Mouse (Mus musculus) midbrain, embryonic 11.5 days (tissue): ENCODE measurements around the gene Barx1. TPM values are rescaled to one million over a fixed set of nuclear protein-coding genes. Genes with fewer than 3 reads are reported as not detected.

Experiments used
- ATAC-seq: fragments of 200-750 bp; cut with Nextera tagmentation; 2 replicates; pipeline ENCODE4 v1.8.0; 2017; ENCODE audit warnings: moderate TSS enrichment, moderate library complexity; ENCODE audit not compliant: low FRiP score
- DNase-seq: peaks from one replicate; pipeline ENCODE4 v3.0.0; 2015; ENCODE audit warnings: low spot score; ENCODE audit errors: missing footprints
- H3K27ac ChIP-seq: fragments of 300-500 bp; sonication (generic); 2 replicates; pipeline ENCODE4 v1.5.1; 2014; ENCODE audit warnings: low read depth, low read length
- H3K27me3 ChIP-seq: fragments of 300-500 bp; sonication (generic); 2 replicates; pipeline ENCODE4 v1.6.1; 2014; ENCODE audit warnings: mild to moderate bottlenecking, low read length, moderate library complexity, mixed read lengths; ENCODE audit not compliant: control insufficient read depth, insufficient read depth
- H3K36me3 ChIP-seq: fragments of 300-500 bp; sonication (generic); 2 replicates; pipeline ENCODE4 v1.6.1; 2014; ENCODE audit warnings: mild to moderate bottlenecking, low read length, moderate library complexity, mixed read lengths; ENCODE audit not compliant: control insufficient read depth, insufficient read depth
- H3K4me1 ChIP-seq: fragments of 300-500 bp; sonication (generic); 2 replicates; pipeline ENCODE4 v1.6.1; 2014; ENCODE audit warnings: low read length; ENCODE audit not compliant: control insufficient read depth, insufficient read depth
- H3K4me2 ChIP-seq: fragments of 300-500 bp; sonication (generic); 2 replicates; pipeline ENCODE4 v1.6.1; 2014; ENCODE audit warnings: mild to moderate bottlenecking, moderate library complexity
- H3K4me3 ChIP-seq: fragments of 300-500 bp; sonication (generic); 2 replicates; pipeline ENCODE4 v1.5.1; 2014; ENCODE audit warnings: low read depth, low read length
- H3K9ac ChIP-seq: fragments of 300-500 bp; sonication (generic); 2 replicates; pipeline ENCODE4 v1.6.1; 2014; ENCODE audit warnings: low read length
- H3K9me3 ChIP-seq: fragments of 300-500 bp; sonication (generic); 2 replicates; pipeline ENCODE4 v1.6.1; 2016; ENCODE audit warnings: low read length; ENCODE audit not compliant: control insufficient read depth
- WGBS: fragments of 180-500 bp; shearing (Covaris S2); extraction: QIAGEN DNeasy Blood & Tissue Kit; methylation state at CpG from one replicate; pipeline ENCODE4 v1.1.7; 2014; 5-methylcytosine and 5-hydroxymethylcytosine counted together
- polyA plus RNA-seq: library from polyadenylated mRNA; unstranded; fragments of >200 nt; fragmentation: Nextera tagmentation; extraction: Ambion mirVana; gene quantifications from 2 replicates; pipeline ENCODE4 v1.2.1, GENCODE M21; 2014

The Barx1 gene
- polyA plus RNA-seq, 1 experiment from 2014 or later: 0.46 TPM

- H3K4me1 ChIP-seq: no peaks in the 10 kb centered on the region
- DNase-seq (peak; percentile 10), ATAC-seq (no peak)
- no peak overlapping the region for H3K27ac ChIP-seq
- WGBS: 82% methylated on average over 6 of the region's 6 CpGs
- H3K4me2 ChIP-seq: no peak overlapping the region
- H3K4me3 ChIP-seq: no peak overlapping the region
- H3K9me3 ChIP-seq: no peaks in the 10 kb centered on the region
- no peaks in the 10 kb centered on the region for H3K27me3 ChIP-seq
- no peak overlapping the region for H3K9ac ChIP-seq
- no peaks in the 10 kb centered on the region for H3K36me3 ChIP-seq
These were observed 19.7 kb upstream of the Barx1 start for GRCm38 (mm10) chr13:48643072-48643471.

GRCm38 (mm10) chr13:48643991-48644390 lies 18.8 kb upstream of the Barx1 start:
- H3K4me2 ChIP-seq: no peak overlapping the region
- H3K9me3 ChIP-seq: no peaks in the 10 kb centered on the region
- no peak overlapping the region for H3K9ac ChIP-seq
- no peak overlapping the region for H3K4me3 ChIP-seq
- DNase-seq (peak; percentile 17), ATAC-seq (no peak)
- WGBS: 94% methylated on average over 3 of the region's 3 CpGs
- H3K4me1 ChIP-seq: no peaks in the 10 kb centered on the region
- H3K27ac ChIP-seq: no peak overlapping the region
- H3K27me3 ChIP-seq: no peaks in the 10 kb centered on the region
- H3K36me3 ChIP-seq: no peaks in the 10 kb centered on the region

- DNase-seq (peak; percentile 66), ATAC-seq (no peak)
- H3K4me1 ChIP-seq: no peaks in the 10 kb centered on the region
- no peak overlapping the region for H3K4me3 ChIP-seq
- no peak overlapping the region for H3K9ac ChIP-seq
- H3K27ac ChIP-seq: no peak overlapping the region
- 90% methylated on average over 4 of the region's 4 CpGs for WGBS
- H3K4me2 ChIP-seq: no peak overlapping the region
- no peaks in the 10 kb centered on the region for H3K36me3 ChIP-seq
- no peaks in the 10 kb centered on the region for H3K9me3 ChIP-seq
- H3K27me3 ChIP-seq: no peaks in the 10 kb centered on the region
These were observed 16.1 kb upstream of the Barx1 start for GRCm38 (mm10) chr13:48646696-48647095.

- ATAC-seq: no peak
- H3K9ac ChIP-seq: no peak overlapping the region
- H3K27ac ChIP-seq: no peak overlapping the region
- no peaks in the 10 kb centered on the region for H3K36me3 ChIP-seq
- H3K27me3 ChIP-seq: peaks cover 10% of the 10 kb centered on the region; the same call in 1 of the 2 replicates
- DNase-seq: peak; percentile 88
- no peaks in the 10 kb centered on the region for H3K9me3 ChIP-seq
- no peak overlapping the region for H3K4me2 ChIP-seq
- H3K4me3 ChIP-seq: no peak overlapping the region
- WGBS: 0% methylated on average over 1 of the region's 1 CpGs
- H3K4me1 ChIP-seq: no peaks in the 10 kb centered on the region
These were observed 12.2 kb upstream of the Barx1 start for GRCm38 (mm10) chr13:48650615-48651014.

GRCm38 (mm10) chr13:48651132-48652065 lies 11.4 kb upstream of the Barx1 start:
- H3K4me2 ChIP-seq: no peak overlapping the region
- no peak overlapping the region for H3K9ac ChIP-seq
- no peaks in the 10 kb centered on the region for H3K36me3 ChIP-seq
- peak; percentile 56 for DNase-seq
- WGBS: 77% methylated on average over 6 of the region's 6 CpGs
- H3K4me1 ChIP-seq: no peaks in the 10 kb centered on the region
- H3K27me3 ChIP-seq: peaks cover 17% of the 10 kb centered on the region
- no peaks in the 10 kb centered on the region for H3K9me3 ChIP-seq
- no peak overlapping the region for H3K27ac ChIP-seq
- no peak overlapping the region for H3K4me3 ChIP-seq
- no peak for ATAC-seq

GRCm38 (mm10) chr13:48653788-48654770 lies 8.7 kb upstream of the Barx1 start:
- Histone ChIP-seq H3K36me3 (no peaks in the 10 kb centered on the region), H3K27ac (no peak overlapping the region), H3K4me2 (no peak overlapping the region), H3K9me3 (no peaks in the 10 kb centered on the region), H3K27me3 (peaks cover 43% of the 10 kb centered on the region), H3K4me3 (no peak overlapping the region), H3K4me1 (no peaks in the 10 kb centered on the region), H3K9ac (no peak overlapping the region)
- 10% methylated on average over 14 of the region's 14 CpGs for WGBS
- DNase-seq: peak; percentile 97
- ATAC-seq: peak; percentile 74

- no peaks in the 10 kb centered on the region for H3K9me3 ChIP-seq
- no peaks in the 10 kb centered on the region for H3K36me3 ChIP-seq
- H3K9ac ChIP-seq: no peak overlapping the region
- no peaks in the 10 kb centered on the region for H3K4me1 ChIP-seq
- 4% methylated on average over 8 of the region's 8 CpGs for WGBS
- H3K4me3 ChIP-seq: no peak overlapping the region
- no peak overlapping the region for H3K27ac ChIP-seq
- ATAC-seq: peak; percentile 61
- peaks cover 59% of the 10 kb centered on the region for H3K27me3 ChIP-seq
- DNase-seq: peak; percentile 96
- peak overlapping the region; percentile 16; the same call in 1 of the 2 replicates for H3K4me2 ChIP-seq
These were observed 7.2 kb upstream of the Barx1 start for GRCm38 (mm10) chr13:48655637-48656036.

- Histone ChIP-seq H3K27me3 (peaks cover 81% of the 10 kb centered on the region), H3K4me1 (peaks cover 4% of the 10 kb centered on the region), H3K27ac (no peak overlapping the region), H3K4me2 (no peak overlapping the region), H3K36me3 (no peaks in the 10 kb centered on the region), H3K9me3 (no peaks in the 10 kb centered on the region), H3K9ac (no peak overlapping the region), H3K4me3 (no peak overlapping the region)
- no peak for ATAC-seq
- peak; percentile 90 for DNase-seq
- WGBS: under 1% methylated on average over 9 of the region's 9 CpGs
These were observed 5.0 kb upstream of the Barx1 start for GRCm38 (mm10) chr13:48657791-48658190.
